Mouse (Mus musculus): Measurements from ENCODE around the gene Alpl. TPM values are rescaled to one million over a fixed set of nuclear protein-coding genes. Genes with fewer than 3 reads are reported as not detected.
A peak's percentile ranks its signal among the peaks of the same experiment; 100 is the strongest.

Gene Alpl
- polyA plus RNA-seq, 1 experiment from 2014 or later = 9.8 TPM

DNA sequence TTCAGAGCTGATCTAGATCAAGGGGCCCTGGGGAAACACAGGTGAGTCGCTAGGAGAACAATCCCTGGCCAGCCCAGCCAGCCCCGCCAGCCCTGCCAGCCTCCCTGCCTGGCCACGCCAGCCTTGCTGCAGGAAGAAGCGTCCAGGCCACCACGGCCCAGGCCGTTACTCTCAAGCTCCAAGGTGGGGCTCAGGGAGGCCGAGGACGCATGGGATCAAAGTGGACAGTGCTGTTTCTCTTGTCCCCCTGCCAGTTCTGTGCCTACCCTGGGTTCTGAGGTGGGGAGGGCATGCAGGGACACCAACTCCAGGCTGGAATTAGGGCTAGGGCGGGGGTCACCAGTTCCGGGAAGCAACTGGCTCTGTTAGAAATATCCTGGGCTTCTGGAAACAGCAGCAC, 64.3 kb downstream of the Alpl start:
- H3K4me2 ChIP-seq (ENCODE audit: low read depth, low read length) = no peak overlapping the region
- H3K9me3 ChIP-seq (replicated peaks; ENCODE audit: control insufficient read depth, low read length) = no peaks in the 10 kb centered on the region
- H3K9ac ChIP-seq (ENCODE audit: low read length) = no peak overlapping the region
- no peaks in the 10 kb centered on the region for H3K36me3 ChIP-seq (ENCODE audit: control insufficient read depth, insufficient read depth, low read length)
- WGBS = 58% methylated on average over 10 of the region's 10 CpGs
- no peak overlapping the region for H3K27ac ChIP-seq (ENCODE audit: low read length)
- ATAC-seq (ENCODE audit: insufficient read depth, low FRiP score) = no peak
- H3K4me3 ChIP-seq (replicated peaks; ENCODE audit: low read length) = no peak overlapping the region
- H3K4me1 ChIP-seq (ENCODE audit: control insufficient read depth, insufficient read depth, low read length) = peaks cover 13% of the 10 kb centered on the region
- H3K27me3 ChIP-seq (ENCODE audit: control insufficient read depth, insufficient read depth, low read length) = peaks cover 21% of the 10 kb centered on the region

GRCm38 (mm10) chr4:137730757-137731156, 65.4 kb downstream of the Alpl start:
- Histone ChIP-seq H3K27ac (ENCODE audit: low read length) (no peak overlapping the region), H3K27me3 (ENCODE audit: control insufficient read depth, insufficient read depth, low read length) (peaks cover 21% of the 10 kb centered on the region), H3K4me2 (ENCODE audit: low read depth, low read length) (no peak overlapping the region), H3K36me3 (ENCODE audit: control insufficient read depth, insufficient read depth, low read length) (no peaks in the 10 kb centered on the region), H3K9ac (ENCODE audit: low read length) (no peak overlapping the region), H3K9me3 (replicated peaks; ENCODE audit: control insufficient read depth, low read length) (no peaks in the 10 kb centered on the region), H3K4me1 (ENCODE audit: control insufficient read depth, insufficient read depth, low read length) (peaks cover 7% of the 10 kb centered on the region), H3K4me3 (replicated peaks; ENCODE audit: low read length) (no peak overlapping the region)
- 74% methylated on average over 8 of the region's 8 CpGs for WGBS
- ATAC-seq (ENCODE audit: insufficient read depth, low FRiP score) = no peak

GRCm38 (mm10) chr4:137730134-137730533, 66.0 kb downstream of the Alpl start:
- H3K27me3 ChIP-seq (ENCODE audit: control insufficient read depth, insufficient read depth, low read length) = peaks cover 21% of the 10 kb centered on the region
- H3K36me3 ChIP-seq (ENCODE audit: control insufficient read depth, insufficient read depth, low read length) = no peaks in the 10 kb centered on the region
- peaks cover 7% of the 10 kb centered on the region for H3K4me1 ChIP-seq (ENCODE audit: control insufficient read depth, insufficient read depth, low read length)
- WGBS = 19% methylated on average over 3 of the region's 3 CpGs
- no peak overlapping the region for H3K4me2 ChIP-seq (ENCODE audit: low read depth, low read length)
- ATAC-seq (ENCODE audit: insufficient read depth, low FRiP score) = peak; percentile 26; the same call in 1 of the 2 replicates
- H3K27ac ChIP-seq (ENCODE audit: low read length) = no peak overlapping the region
- H3K4me3 ChIP-seq (replicated peaks; ENCODE audit: low read length) = no peak overlapping the region
- no peak overlapping the region for H3K9ac ChIP-seq (ENCODE audit: low read length)
- H3K9me3 ChIP-seq (replicated peaks; ENCODE audit: control insufficient read depth, low read length) = no peaks in the 10 kb centered on the region

DNA sequence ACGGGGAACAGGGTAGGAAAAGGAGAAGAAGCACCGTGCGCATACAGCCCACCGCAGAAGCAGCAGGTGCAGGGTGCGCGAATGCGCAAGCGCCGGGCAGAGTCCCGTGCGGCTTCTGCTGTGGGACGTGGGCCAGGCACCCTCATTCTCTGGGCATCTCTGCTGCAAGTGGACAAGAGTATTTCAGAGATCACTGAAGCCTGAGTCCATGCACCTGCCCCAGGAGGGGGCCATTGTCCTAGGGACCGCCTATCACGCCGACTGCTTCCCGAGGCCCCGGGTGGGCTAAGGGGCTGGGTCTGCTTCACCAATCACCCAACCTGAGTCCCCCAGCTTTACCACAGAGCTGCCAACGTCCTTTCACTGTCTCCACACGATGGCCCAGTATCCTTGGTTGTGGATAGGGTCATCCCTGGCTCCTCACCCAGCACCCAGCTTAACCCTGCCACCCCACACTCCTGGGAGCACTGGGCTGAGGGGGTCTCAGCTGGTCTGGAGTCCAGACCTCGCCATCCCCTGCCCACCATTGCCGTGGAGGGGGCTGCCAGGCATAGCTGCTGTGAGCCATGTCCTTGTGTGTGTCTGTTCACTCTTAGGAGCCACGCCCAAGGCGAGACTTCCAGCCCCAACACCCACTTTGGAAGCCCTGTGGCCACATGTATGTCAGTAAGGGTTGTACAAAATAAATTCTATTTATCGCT, 66.9 kb downstream of the Alpl start:
- H3K4me1 ChIP-seq (ENCODE audit: control insufficient read depth, insufficient read depth, low read length) = peaks cover 9% of the 10 kb centered on the region
- 30% methylated on average over 24 of the region's 24 CpGs for WGBS
- H3K9ac ChIP-seq (ENCODE audit: low read length) = 0 out of 2 replicates have a peak overlapping the region, but pooled peaks have one; percentile 16
- H3K9me3 ChIP-seq (replicated peaks; ENCODE audit: control insufficient read depth, low read length) = no peaks in the 10 kb centered on the region
- H3K27me3 ChIP-seq (ENCODE audit: control insufficient read depth, insufficient read depth, low read length) = peaks cover 21% of the 10 kb centered on the region
- H3K36me3 ChIP-seq (ENCODE audit: control insufficient read depth, insufficient read depth, low read length) = no peaks in the 10 kb centered on the region
- ATAC-seq (ENCODE audit: insufficient read depth, low FRiP score) = no peak
- peak overlapping the region; percentile 34; the same call in 1 of the 2 replicates for H3K4me2 ChIP-seq (ENCODE audit: low read depth, low read length)
- no peak overlapping the region for H3K27ac ChIP-seq (ENCODE audit: low read length)
- peak overlapping the region; percentile 6; the same call in 1 of the 2 replicates for H3K4me3 ChIP-seq (replicated peaks; ENCODE audit: low read length)

- Histone ChIP-seq H3K4me2 (ENCODE audit: low read depth, low read length) (peak overlapping the region; percentile 34; the same call in 1 of the 2 replicates), H3K36me3 (ENCODE audit: control insufficient read depth, insufficient read depth, low read length) (no peaks in the 10 kb centered on the region), H3K9ac (ENCODE audit: low read length) (0 out of 2 replicates have a peak overlapping the region, but pooled peaks have one; percentile 16), H3K27me3 (ENCODE audit: control insufficient read depth, insufficient read depth, low read length) (peaks cover 24% of the 10 kb centered on the region), H3K9me3 (replicated peaks; ENCODE audit: control insufficient read depth, low read length) (no peaks in the 10 kb centered on the region), H3K27ac (ENCODE audit: low read length) (no peak overlapping the region), H3K4me1 (ENCODE audit: control insufficient read depth, insufficient read depth, low read length) (peaks cover 14% of the 10 kb centered on the region), H3K4me3 (replicated peaks; ENCODE audit: low read length) (peak overlapping the region; percentile 6; the same call in 1 of the 2 replicates)
- 0 out of 2 replicates have a peak, but pooled peaks have one; percentile 6 for ATAC-seq (ENCODE audit: insufficient read depth, low FRiP score)
- 15% methylated on average over 17 of the region's 17 CpGs for WGBS
Measured at GRCm38 (mm10) chr4:137728399-137729154, 67.6 kb downstream of the Alpl start.

GRCm38 (mm10) chr4:137727506-137728187, 68.5 kb downstream of the Alpl start:
- H3K27me3 ChIP-seq (ENCODE audit: control insufficient read depth, insufficient read depth, low read length) = peaks cover 24% of the 10 kb centered on the region
- peak; percentile 10; the same call in 1 of the 2 replicates for ATAC-seq (ENCODE audit: insufficient read depth, low FRiP score)

GRCm38 (mm10) chr4:137726739-137727505, 69.3 kb downstream of the Alpl start:
- ATAC-seq (ENCODE audit: insufficient read depth, low FRiP score) = no peak
- no peak overlapping the region for H3K4me2 ChIP-seq (ENCODE audit: low read depth, low read length)
- H3K36me3 ChIP-seq (ENCODE audit: control insufficient read depth, insufficient read depth, low read length) = no peaks in the 10 kb centered on the region
- 80% methylated on average over 18 of the region's 18 CpGs for WGBS
- no peak overlapping the region for H3K27ac ChIP-seq (ENCODE audit: low read length)
- peaks cover 21% of the 10 kb centered on the region for H3K27me3 ChIP-seq (ENCODE audit: control insufficient read depth, insufficient read depth, low read length)
- H3K4me1 ChIP-seq (ENCODE audit: control insufficient read depth, insufficient read depth, low read length) = peaks cover 14% of the 10 kb centered on the region
- H3K4me3 ChIP-seq (replicated peaks; ENCODE audit: low read length) = no peak overlapping the region
- H3K9ac ChIP-seq (ENCODE audit: low read length) = no peak overlapping the region
- no peaks in the 10 kb centered on the region for H3K9me3 ChIP-seq (replicated peaks; ENCODE audit: control insufficient read depth, low read length)

More at GRCm38 (mm10) chr4:137727506-137728187, 68.5 kb downstream of the Alpl start:
- H3K9me3 ChIP-seq (replicated peaks; ENCODE audit: control insufficient read depth, low read length) = no peaks in the 10 kb centered on the region
- H3K9ac ChIP-seq (ENCODE audit: low read length) = no peak overlapping the region
- H3K4me2 ChIP-seq (ENCODE audit: low read depth, low read length) = no peak overlapping the region
- no peaks in the 10 kb centered on the region for H3K36me3 ChIP-seq (ENCODE audit: control insufficient read depth, insufficient read depth, low read length)
- WGBS = 10% methylated on average over 17 of the region's 18 CpGs
- no peak overlapping the region for H3K27ac ChIP-seq (ENCODE audit: low read length)
- peaks cover 14% of the 10 kb centered on the region for H3K4me1 ChIP-seq (ENCODE audit: control insufficient read depth, insufficient read depth, low read length)
- no peak overlapping the region for H3K4me3 ChIP-seq (replicated peaks; ENCODE audit: low read length)

DNA sequence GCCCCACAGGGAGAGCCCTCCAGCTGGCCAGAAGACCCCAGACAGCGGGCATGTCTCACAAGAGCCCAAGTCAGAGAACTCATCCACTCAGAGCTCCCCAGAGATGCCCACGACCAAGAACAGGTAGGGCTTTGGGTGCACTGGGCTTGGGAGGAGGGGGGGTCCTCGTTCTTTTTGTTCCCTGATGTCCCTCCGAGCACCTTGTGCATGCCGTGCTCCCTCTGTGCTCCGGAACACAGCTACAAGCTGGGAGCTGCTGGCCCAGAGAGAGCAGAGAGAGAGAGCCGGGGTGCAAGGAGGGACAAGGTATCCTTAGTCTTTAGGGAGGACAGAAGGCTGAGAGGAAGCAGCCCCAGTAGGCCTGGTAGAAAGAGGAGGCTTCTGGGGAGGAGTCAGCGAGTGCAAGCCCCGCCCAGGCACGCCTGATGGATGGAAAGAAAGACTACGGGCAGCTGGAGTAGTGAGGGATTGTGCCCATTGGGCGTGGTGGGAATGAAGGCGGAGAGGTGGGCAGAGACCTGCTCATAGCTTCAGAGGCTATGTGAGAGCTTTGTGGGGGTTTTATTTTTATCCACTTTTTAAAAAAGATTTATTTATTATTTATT, 70.5 kb downstream of the Alpl start:
- 71% methylated on average over 13 of the region's 13 CpGs for WGBS
- no peak overlapping the region for H3K9ac ChIP-seq (ENCODE audit: low read length)
- no peak for ATAC-seq (ENCODE audit: insufficient read depth, low FRiP score)
- peaks cover 21% of the 10 kb centered on the region for H3K27me3 ChIP-seq (ENCODE audit: control insufficient read depth, insufficient read depth, low read length)
- no peak overlapping the region for H3K27ac ChIP-seq (ENCODE audit: low read length)
- no peaks in the 10 kb centered on the region for H3K9me3 ChIP-seq (replicated peaks; ENCODE audit: control insufficient read depth, low read length)
- H3K4me3 ChIP-seq (replicated peaks; ENCODE audit: low read length) = no peak overlapping the region
- H3K4me1 ChIP-seq (ENCODE audit: control insufficient read depth, insufficient read depth, low read length) = peaks cover 14% of the 10 kb centered on the region
- no peaks in the 10 kb centered on the region for H3K36me3 ChIP-seq (ENCODE audit: control insufficient read depth, insufficient read depth, low read length)
- no peak overlapping the region for H3K4me2 ChIP-seq (ENCODE audit: low read depth, low read length)
